In genomic region chr12:18387257-18387656, GRCm38 (mm10) we compare ENCODE assay signal across 25 mouse cellular contexts.
DNase-seq lines count a peak whose midpoint lies in the region; ATAC-seq lines count a peak whose summit lies in the region.
"Had no signal": no experiment of that assay in that cellular context is flagged by ENCODE, and none has a peak within 500 bp of the region (broad histone marks: within the 10 kb centered on the region; RNA-seq: fewer than 3 reads in every experiment).

No protein-coding gene starts in this region.

- no peak overlapping the region for H3K4me2 ChIP-seq in intestine, embryonic 15.5 days (replicated peaks)
- H3K4me2 ChIP-seq in intestine, embryonic 16.5 days (ENCODE audit: low read depth, low read length): no peak overlapping the region
- H3K4me2 ChIP-seq: hindbrain, embryonic 13.5 days; kidney, embryonic 15.5 days; liver, embryonic 13.5 days; lung, embryonic 15.5 days; midbrain, embryonic 11.5 days; neural tube, embryonic 12.5 days had no signal

- H3K9me3 ChIP-seq in intestine, embryonic 15.5 days: no peaks in the 10 kb centered on the region; the same call in 1 of the 2 replicates
- peaks cover 23% of the 10 kb centered on the region for H3K9me3 ChIP-seq in intestine, embryonic 16.5 days (ENCODE audit: control insufficient read depth, low read length)

- no peaks in the 10 kb centered on the region for H3K4me1 ChIP-seq in intestine, embryonic 15.5 days (replicated peaks)
- no peaks in the 10 kb centered on the region for H3K4me1 ChIP-seq in intestine, embryonic 16.5 days (ENCODE audit: control insufficient read depth, insufficient read depth, low read length)
- H3K4me1 ChIP-seq: forebrain, embryonic 10.5 days; hindbrain, embryonic 13.5 days; kidney, embryonic 15.5 days; liver, embryonic 13.5 days; lung, embryonic 15.5 days; neural tube, embryonic 12.5 days had no signal

- peak; percentile 1 for DNase-seq in adrenal gland, adult 2 months
- no peak for DNase-seq in adrenal gland, postnatal 36 days
- peak; percentile 100 for DNase-seq in ZHBTc4 (ENCODE audit: low read depth, low spot score)
- DNase-seq in yolk sac, embryonic 10.5 days (ENCODE audit: low spot score): peak; percentile 88
- no peak for DNase-seq in spleen, adult 18-20 months
- DNase-seq in thymus, postnatal 14 days: no peak
- DNase-seq: adrenal gland, adult 8-10 months; cerebellum, postnatal 14 days; forebrain, postnatal 0 days; kidney, postnatal 4 days; layer of hippocampus, adult 9-11 months; left cerebral cortex, postnatal 4 days; liver, embryonic 13.5 days; lung, postnatal 4 days; thymus, adult 2 months had no signal

- WGBS in intestine, embryonic 15.5 days: 13% methylated on average over 41 of the region's 41 CpGs
- 13% methylated on average over 38 of the region's 41 CpGs for WGBS in intestine, embryonic 16.5 days

- no peak overlapping the region for H3K9ac ChIP-seq in intestine, embryonic 15.5 days
- no peak overlapping the region for H3K9ac ChIP-seq in intestine, embryonic 16.5 days (ENCODE audit: low read depth, low read length)
- H3K9ac ChIP-seq: forebrain, postnatal 0 days; hindbrain, embryonic 13.5 days; kidney, embryonic 15.5 days; liver, embryonic 13.5 days; lung, embryonic 15.5 days; neural tube, embryonic 12.5 days had no signal

- 0 out of 2 replicates have a peak overlapping the region, but pooled peaks have one; percentile 1 for H3K4me3 ChIP-seq in intestine, embryonic 15.5 days (replicated peaks)
- no peak overlapping the region for H3K4me3 ChIP-seq in intestine, embryonic 16.5 days (ENCODE audit: low read length)
- H3K4me3 ChIP-seq: forebrain, embryonic 10.5 days; hindbrain, embryonic 13.5 days; kidney, embryonic 15.5 days; left cerebral cortex, adult 2 months; liver, embryonic 13.5 days; lung, embryonic 15.5 days; neural tube, embryonic 12.5 days had no signal

- H3K36me3 ChIP-seq in intestine, embryonic 15.5 days: no peaks in the 10 kb centered on the region
- H3K36me3 ChIP-seq in intestine, embryonic 16.5 days (ENCODE audit: control insufficient read depth, insufficient read depth, low read length): no peaks in the 10 kb centered on the region
- H3K36me3 ChIP-seq: forebrain, embryonic 10.5 days; kidney, embryonic 15.5 days; liver, embryonic 13.5 days; lung, embryonic 15.5 days; neural tube, embryonic 12.5 days had no signal

- no peak overlapping the region for H3K27ac ChIP-seq in intestine, embryonic 15.5 days
- H3K27ac ChIP-seq in intestine, embryonic 16.5 days (ENCODE audit: low read length): no peak overlapping the region
- H3K27ac ChIP-seq: forebrain, embryonic 10.5 days; hindbrain, embryonic 13.5 days; kidney, embryonic 15.5 days; left cerebral cortex, adult 2 months; liver, embryonic 13.5 days; lung, embryonic 15.5 days; neural tube, embryonic 12.5 days had no signal

- H3K27me3 ChIP-seq in intestine, embryonic 15.5 days (replicated peaks): no peaks in the 10 kb centered on the region
- no peaks in the 10 kb centered on the region for H3K27me3 ChIP-seq in intestine, embryonic 16.5 days (replicated peaks; ENCODE audit: control insufficient read depth, insufficient read depth, low read length)
- H3K27me3 ChIP-seq: hindbrain, embryonic 13.5 days; kidney, embryonic 15.5 days; liver, embryonic 13.5 days; lung, embryonic 15.5 days; neural tube, embryonic 12.5 days had no signal

- ATAC-seq in intestine, embryonic 15.5 days: peak; percentile 66
- no peak for ATAC-seq in intestine, embryonic 16.5 days
- ATAC-seq: forebrain, postnatal 0 days; inflammation-experienced regulatory T-cells, adult 6 months had no signal

Comparison
In these comparisons a context has a peak if more than half of its experiments do, and no peak if none do; other contexts are left out.
1. DNase-seq: peak in adrenal gland, adult 2 months (single experiment), ZHBTc4 (single experiment) and yolk sac, embryonic 10.5 days (single experiment); none in adrenal gland, postnatal 36 days (0 of 2), spleen, adult 18-20 months (0 of 2) and thymus, postnatal 14 days (single experiment).